Mouse (Mus musculus) stomach, postnatal 0 days (tissue): Measurements from ENCODE around the gene Pphln1. TPM values are rescaled to one million over a fixed set of nuclear protein-coding genes. Genes with fewer than 3 reads are reported as not detected.

Experiments used
- ATAC-seq: fragments of 200-750 bp; cut with Nextera tagmentation; 2 replicates; pipeline ENCODE4 v1.8.0; 2017; ENCODE audit not compliant: low FRiP score, low TSS enrichment
- DNase-seq: peaks from one replicate; pipeline ENCODE4 v3.0.0-alpha.2; 2016; ENCODE audit warnings: low spot score
- H3K27ac ChIP-seq: fragments of 300-500 bp; sonication (generic); replicated peaks from 2 replicates; pipeline ENCODE4 v1.5.1; 2014; ENCODE audit warnings: mild to moderate bottlenecking, control low read depth
- H3K27me3 ChIP-seq: fragments of 300-500 bp; sonication (generic); 2 replicates; pipeline ENCODE4 v1.6.1; 2014; ENCODE audit warnings: low read length; ENCODE audit not compliant: control insufficient read depth, insufficient read depth
- H3K36me3 ChIP-seq: fragments of 300-500 bp; sonication (generic); 2 replicates; pipeline ENCODE4 v1.6.1; 2014; ENCODE audit warnings: low read length, mixed read lengths; ENCODE audit not compliant: control insufficient read depth, insufficient read depth
- H3K4me1 ChIP-seq: fragments of 300-500 bp; sonication (generic); replicated peaks from 2 replicates; pipeline ENCODE4 v1.6.1; 2014; ENCODE audit warnings: antibody characterized with exemption; ENCODE audit not compliant: control insufficient read depth, insufficient read depth
- H3K4me2 ChIP-seq: fragments of 300-500 bp; sonication (generic); replicated peaks from 2 replicates; pipeline ENCODE4 v1.6.1; 2014; ENCODE audit warnings: low read depth, mild to moderate bottlenecking, control low read depth, moderate library complexity
- H3K4me3 ChIP-seq: fragments of 300-500 bp; sonication (generic); 2 replicates; pipeline ENCODE4 v1.5.1; 2014; ENCODE audit warnings: low read depth, low read length, control low read depth
- H3K9ac ChIP-seq: fragments of 300-500 bp; sonication (generic); 2 replicates; pipeline ENCODE4 v1.6.1; 2014; ENCODE audit warnings: mild to moderate bottlenecking, low read length, control low read depth, mixed read lengths
- H3K9me3 ChIP-seq: fragments of 300-500 bp; sonication (generic); 2 replicates; pipeline ENCODE4 v1.6.1; 2016; ENCODE audit warnings: low read length; ENCODE audit not compliant: control insufficient read depth
- CTCF ChIP-seq: IDR thresholded peaks from 2 replicates; pipeline ENCODE4 v1.5.1; 2016; ENCODE audit warnings: antibody characterized with exemption, low read depth, mild to moderate bottlenecking, moderate library complexity
- EP300 ChIP-seq: optimal IDR thresholded peaks from 2 replicates; pipeline ENCODE3; 2016; ENCODE audit warnings: antibody characterized with exemption
- WGBS: fragments of 180-500 bp; shearing (Covaris S2); extraction: QIAGEN DNeasy Blood & Tissue Kit; methylation state at CpG from one replicate; pipeline ENCODE4 v1.1.7; 2014; 5-methylcytosine and 5-hydroxymethylcytosine counted together
- polyA plus RNA-seq: library from polyadenylated mRNA; unstranded; fragments of >200 nt; fragmentation: Nextera tagmentation; extraction: Ambion mirVana; gene quantifications from 2 replicates; pipeline ENCODE4 v1.2.1, GENCODE M21; 2015

The Pphln1 gene
- polyA plus RNA-seq, 1 experiment from 2014 or later = 18.2 TPM

DNA sequence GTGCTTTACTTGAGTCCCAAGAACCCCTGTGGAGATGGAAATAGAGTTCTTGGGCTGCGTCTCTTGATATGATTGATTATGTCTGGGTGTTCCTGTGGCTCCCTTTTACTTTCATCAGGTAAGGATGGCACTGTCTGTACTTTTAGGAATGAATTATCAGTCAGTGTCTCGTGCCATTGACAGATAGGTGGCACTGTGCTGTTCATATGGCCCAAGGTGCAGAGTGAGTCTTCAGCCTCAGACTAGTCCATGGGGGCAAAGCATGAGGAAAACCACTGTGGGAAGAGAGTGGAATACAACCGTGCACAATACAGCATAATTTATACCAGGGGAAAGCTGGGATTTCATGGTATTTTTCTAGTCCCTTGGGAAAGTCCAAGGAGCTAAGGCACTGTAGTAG lies 80.5 kb downstream of the Pphln1 start:
- no peaks in the 10 kb centered on the region for H3K36me3 ChIP-seq
- DNase-seq (no peak), ATAC-seq (no peak)
- H3K27ac ChIP-seq = no peak overlapping the region
- H3K4me2 ChIP-seq = no peak overlapping the region
- no peaks in the 10 kb centered on the region for H3K9me3 ChIP-seq
- no peak overlapping the region for H3K4me3 ChIP-seq
- no peaks in the 10 kb centered on the region for H3K4me1 ChIP-seq
- H3K27me3 ChIP-seq = no peaks in the 10 kb centered on the region
- TF ChIP-seq EP300 = no peak
- peak; percentile 38 for TF ChIP-seq CTCF
- H3K9ac ChIP-seq = no peak overlapping the region
- 84% methylated on average over 3 of the region's 3 CpGs for WGBS

DNA sequence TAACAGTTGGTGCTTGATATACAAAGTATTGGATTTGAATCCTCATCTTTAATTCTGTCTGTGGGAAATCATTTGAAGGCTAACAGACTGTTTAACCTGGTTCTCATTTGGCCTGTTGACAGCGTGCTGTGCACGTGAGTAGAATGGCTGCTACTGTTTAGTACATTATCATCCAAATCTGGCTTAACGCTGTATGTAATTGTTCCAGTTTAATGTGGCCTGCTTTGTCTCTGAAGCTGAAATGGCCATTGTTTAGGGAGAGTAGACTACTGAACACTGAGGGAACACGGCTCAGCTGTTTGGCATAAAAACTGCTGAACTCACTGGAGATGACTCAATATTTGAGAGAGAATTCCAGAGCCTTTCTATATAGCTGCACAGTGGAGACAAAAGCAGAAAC lies 81.3 kb downstream of the Pphln1 start:
- Histone ChIP-seq H3K9me3 (no peaks in the 10 kb centered on the region), H3K4me3 (no peak overlapping the region), H3K4me1 (no peaks in the 10 kb centered on the region), H3K4me2 (no peak overlapping the region), H3K9ac (no peak overlapping the region), H3K27me3 (no peaks in the 10 kb centered on the region), H3K27ac (no peak overlapping the region), H3K36me3 (no peaks in the 10 kb centered on the region)
- TF ChIP-seq EP300 (no peak), CTCF (no peak)
- ATAC-seq (no peak), DNase-seq (no peak)
- WGBS = 36% methylated on average over 4 of the region's 4 CpGs

GRCm38 (mm10) chr15:93481112-93481511 lies 83.0 kb downstream of the Pphln1 start:
- Histone ChIP-seq H3K9me3 (no peaks in the 10 kb centered on the region), H3K27ac (no peak overlapping the region), H3K9ac (no peak overlapping the region), H3K36me3 (no peaks in the 10 kb centered on the region), H3K4me1 (no peaks in the 10 kb centered on the region), H3K27me3 (no peaks in the 10 kb centered on the region), H3K4me2 (no peak overlapping the region), H3K4me3 (no peak overlapping the region)
- no peak for DNase-seq
- WGBS = 81% methylated on average over 10 of the region's 10 CpGs
- TF ChIP-seq EP300 (no peak), CTCF (no peak)
- ATAC-seq = no peak

- DNase-seq = no peak
- Histone ChIP-seq H3K27me3 (no peaks in the 10 kb centered on the region), H3K36me3 (no peaks in the 10 kb centered on the region), H3K4me2 (no peak overlapping the region), H3K9ac (no peak overlapping the region), H3K27ac (no peak overlapping the region), H3K4me1 (no peaks in the 10 kb centered on the region), H3K4me3 (no peak overlapping the region), H3K9me3 (no peaks in the 10 kb centered on the region)
- no peak for ATAC-seq
- TF ChIP-seq CTCF = peak; percentile 54
- no peak for TF ChIP-seq EP300
- 40% methylated on average over 7 of the region's 7 CpGs for WGBS
Observed at GRCm38 (mm10) chr15:93484261-93484710, 86.1 kb downstream of the Pphln1 start.

GRCm38 (mm10) chr15:93485252-93485651 lies 87.1 kb downstream of the Pphln1 start:
- Histone ChIP-seq H3K27me3 (no peaks in the 10 kb centered on the region), H3K27ac (no peak overlapping the region)
- no peak for ATAC-seq

GRCm38 (mm10) chr15:93486066-93486465 lies 87.9 kb downstream of the Pphln1 start:
- H3K4me1 ChIP-seq = no peaks in the 10 kb centered on the region
- H3K36me3 ChIP-seq = no peaks in the 10 kb centered on the region
- no peak overlapping the region for H3K9ac ChIP-seq
- H3K27me3 ChIP-seq = no peaks in the 10 kb centered on the region
- no peak for TF ChIP-seq EP300
- ATAC-seq (no peak), DNase-seq (no peak)
- H3K27ac ChIP-seq = no peak overlapping the region
- H3K4me3 ChIP-seq = no peak overlapping the region
- H3K4me2 ChIP-seq = no peak overlapping the region
- WGBS = 53% methylated on average over 7 of the region's 7 CpGs
- H3K9me3 ChIP-seq = no peaks in the 10 kb centered on the region

More at GRCm38 (mm10) chr15:93485252-93485651, 87.1 kb downstream of the Pphln1 start:
- 64% methylated on average over 3 of the region's 3 CpGs for WGBS
- Histone ChIP-seq H3K4me3 (no peak overlapping the region), H3K9me3 (no peaks in the 10 kb centered on the region), H3K4me1 (no peaks in the 10 kb centered on the region), H3K4me2 (no peak overlapping the region), H3K9ac (no peak overlapping the region), H3K36me3 (no peaks in the 10 kb centered on the region)
- DNase-seq = no peak
- no peak for TF ChIP-seq EP300
- TF ChIP-seq CTCF = no peak
